Mouse (Mus musculus) skeletal muscle tissue, postnatal 0 days (tissue): ENCODE measurements around the gene Gas7. TPM values are rescaled to one million over a fixed set of nuclear protein-coding genes. Genes with fewer than 3 reads are reported as not detected.

Source experiments
- polyA plus RNA-seq: library from polyadenylated mRNA; unstranded; fragments of >200 nt; fragmentation: Nextera tagmentation; extraction: Ambion mirVana; gene quantifications from 2 replicates; pipeline ENCODE4 v1.2.1, GENCODE M21; 2015

Gas7 gene
- 14.6 and 19.4 TPM in 2 replicates for polyA plus RNA-seq

GRCm38 (mm10) chr11:67454874-67455526 is at the start of gene Gas7:
Gene Gas7, plus strand, starts transcription at chr11:67455437.

GRCm38 (mm10) chr11:67694703-67695376 is 239.6 kb downstream of the Gas7 start, which contains the start of gene Rcvrn:
Gene Rcvrn, plus strand, starts transcription at chr11:67695326.

Other genes starting within 250 kb of the Gas7 start
- 15.9 and 21.4 TPM in 2 replicates for gene Myh4, start 217.4 kb upstream of the Gas7 start, polyA plus RNA-seq
- gene Myh8, start 178.3 kb upstream of the Gas7 start, polyA plus RNA-seq = 4,587 and 6,308 TPM in 2 replicates
- gene Myh13, start 133.8 kb upstream of the Gas7 start, polyA plus RNA-seq = 1.3 and 1.5 TPM in 2 replicates
- gene Rcvrn, start 239.9 kb downstream of the Gas7 start, polyA plus RNA-seq = not detected in 2 replicates